Mouse (Mus musculus) testis, postnatal 10 days (tissue): Measurements from ENCODE around the gene Gm28042.

Experiments used
- DNase-seq: peaks from one replicate; pipeline ENCODE4 v3.0.0; 2021; ENCODE audit warnings: low spot score

Gene Gm28042

DNA sequence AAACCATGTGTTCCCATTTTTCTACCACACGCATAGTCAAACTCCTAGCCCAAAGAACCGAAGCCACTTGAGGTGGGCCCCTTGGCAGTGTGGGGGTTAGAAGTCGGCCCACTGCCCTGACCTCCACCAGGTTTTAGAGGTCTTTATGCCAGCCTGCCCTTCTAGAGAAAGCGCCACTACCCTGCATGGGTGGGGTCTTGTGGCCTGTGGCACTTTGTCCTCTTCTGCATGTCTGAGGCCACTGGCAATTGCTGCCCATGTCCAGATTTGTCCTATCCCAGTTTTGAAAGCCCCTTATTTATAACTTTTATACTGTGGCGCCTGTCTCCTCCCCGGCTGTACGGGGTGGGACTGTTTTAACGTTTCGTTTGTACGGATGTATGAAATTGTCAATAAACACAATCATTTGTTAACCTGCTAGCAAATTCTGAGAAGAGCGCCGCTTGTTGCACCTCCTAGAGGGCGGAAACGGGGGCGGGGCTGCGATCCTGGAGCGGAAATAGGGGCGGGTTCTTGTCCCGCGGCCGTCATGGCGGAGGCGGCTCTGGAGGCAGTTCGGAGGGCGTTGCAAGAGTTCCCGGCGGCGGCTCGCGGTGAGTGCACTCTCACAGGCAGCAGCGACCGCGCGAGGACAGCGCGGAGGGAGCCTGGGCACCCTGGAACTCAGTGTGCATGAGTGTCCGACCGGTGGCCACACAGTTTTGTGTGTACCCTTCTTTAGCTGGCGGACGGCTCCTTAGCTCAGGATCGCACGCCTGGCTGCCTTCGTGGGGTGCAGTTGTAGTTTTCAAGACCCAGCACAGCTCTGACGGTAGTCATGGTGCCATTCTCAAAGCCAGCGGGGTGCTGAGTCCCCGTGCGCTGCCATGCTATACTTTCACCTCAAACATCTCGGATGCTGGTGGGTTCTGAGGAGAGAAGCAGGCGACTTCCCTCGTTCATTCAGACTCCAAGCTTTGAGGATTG is at the start of gene Gm28042, which contains the start of gene Jmjd7:
Gene Gm28042 (plus strand): TSS at position 510 of the 966 bp plus-strand sequence.
Gene Jmjd7 (plus strand): TSS at position 500 of the 966 bp plus-strand sequence.
- DNase-seq, result peak; percentile 98

DNA sequence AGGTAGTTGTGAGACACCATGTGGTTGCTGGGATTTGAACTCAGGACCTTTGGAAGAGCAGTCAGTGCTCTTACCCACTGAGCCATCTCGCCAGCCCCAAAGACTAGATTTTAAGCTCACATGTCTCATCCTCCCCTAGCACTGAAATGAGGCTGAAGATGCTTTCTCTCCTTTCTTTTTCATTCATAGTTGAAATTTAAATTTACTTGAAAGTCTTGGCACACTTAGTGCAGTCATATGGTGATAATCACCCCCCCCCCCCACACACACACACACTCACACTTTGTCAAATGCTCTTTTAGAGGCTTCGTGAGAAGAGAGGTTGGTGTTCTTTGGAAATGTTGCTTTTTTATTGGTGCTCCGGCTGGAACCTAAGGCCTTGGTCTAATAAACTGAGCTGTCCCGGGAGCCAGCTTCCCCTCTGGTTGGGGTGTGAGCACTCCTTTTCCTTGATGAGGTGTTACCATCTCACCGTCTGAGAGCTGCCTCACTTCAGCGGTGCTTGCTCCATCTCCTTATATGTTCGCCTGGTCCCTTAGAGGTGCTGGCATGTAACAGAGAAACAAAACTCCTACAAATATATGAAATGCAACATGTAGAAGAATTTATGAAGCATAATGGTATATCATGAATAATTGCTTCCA is 46.8 kb upstream of the Gm28042 start:
- no peak for DNase-seq

DNA sequence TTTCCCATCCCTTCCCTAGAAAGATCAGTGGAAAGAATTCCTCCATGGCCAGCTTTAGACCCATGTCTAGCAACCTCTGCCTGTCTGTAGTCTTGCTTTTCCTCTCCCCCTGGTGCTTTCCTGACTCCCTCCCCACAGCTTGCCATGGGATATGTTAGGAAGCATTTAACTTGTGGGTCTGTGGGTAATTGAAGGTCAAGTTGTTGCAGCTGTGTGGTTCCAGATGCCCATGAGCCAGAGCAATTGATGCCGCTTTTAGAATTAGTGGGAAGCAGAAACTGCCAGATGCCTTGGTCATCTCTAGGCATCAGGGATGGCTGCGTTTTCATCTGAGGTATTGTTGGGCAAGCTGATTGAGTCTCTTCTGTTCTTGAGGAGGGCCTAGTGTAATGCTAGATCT is 45.7 kb upstream of the Gm28042 start:
- DNase-seq, result no peak

DNA sequence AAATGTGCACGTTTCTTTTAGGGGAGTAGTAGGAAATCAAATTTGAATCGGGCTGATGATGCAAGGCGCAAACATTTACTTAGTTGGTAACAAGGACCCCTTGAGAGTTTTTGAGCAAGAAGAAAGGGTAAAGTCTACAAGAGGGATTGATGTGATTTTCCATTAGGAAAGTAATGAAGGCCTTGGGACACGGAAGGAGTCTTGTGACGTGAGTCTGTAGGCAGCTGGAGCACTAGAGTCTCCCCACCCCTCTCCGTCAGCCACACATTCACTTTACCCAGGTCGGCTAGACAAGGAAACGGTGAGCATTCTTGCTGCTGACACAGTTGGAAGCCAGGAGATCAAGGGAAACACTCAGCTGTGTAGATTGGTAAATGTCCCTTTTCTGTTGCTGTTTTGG is 41.4 kb upstream of the Gm28042 start:
- DNase-seq, result no peak

DNA sequence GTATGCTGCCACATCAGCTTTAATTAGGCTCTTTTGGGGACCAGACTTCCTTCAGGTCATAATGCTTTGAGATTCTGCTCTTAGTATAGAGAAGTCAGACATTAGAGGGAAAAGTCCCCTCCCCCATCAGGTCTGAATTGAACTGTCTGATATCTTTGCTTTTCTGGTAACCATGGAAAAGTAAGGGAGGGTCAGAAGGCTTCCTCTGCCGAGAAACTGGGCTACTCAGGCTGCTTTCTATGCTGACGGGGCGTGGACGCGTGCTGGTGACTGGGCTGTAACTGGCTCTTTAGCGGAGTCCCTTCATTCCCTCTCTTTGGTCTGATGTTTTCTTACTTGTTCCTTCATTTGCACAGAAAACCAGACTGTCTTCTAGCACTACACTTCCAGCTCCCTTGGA is 40.9 kb upstream of the Gm28042 start:
- no peak for DNase-seq

DNA sequence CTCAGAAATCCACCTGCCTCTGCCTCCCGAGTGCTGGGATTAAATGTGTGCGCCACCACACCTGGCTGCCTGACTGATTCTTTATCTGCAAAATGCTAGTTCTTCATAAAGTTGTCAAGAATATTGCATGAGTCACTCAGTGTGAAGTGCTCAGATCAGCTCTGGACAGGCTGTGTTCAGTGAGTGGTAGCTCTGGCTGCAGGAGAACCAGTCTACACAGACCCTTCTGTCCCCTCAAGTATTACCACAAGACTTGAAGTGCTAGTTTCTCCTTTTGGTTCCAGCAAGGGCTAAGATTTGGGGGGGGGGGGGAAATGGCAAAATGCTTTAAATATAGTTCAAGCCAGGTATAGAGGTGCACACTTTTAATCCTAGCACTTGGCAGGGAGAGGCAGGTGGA is 39.9 kb upstream of the Gm28042 start:
- DNase-seq, result no peak

DNA sequence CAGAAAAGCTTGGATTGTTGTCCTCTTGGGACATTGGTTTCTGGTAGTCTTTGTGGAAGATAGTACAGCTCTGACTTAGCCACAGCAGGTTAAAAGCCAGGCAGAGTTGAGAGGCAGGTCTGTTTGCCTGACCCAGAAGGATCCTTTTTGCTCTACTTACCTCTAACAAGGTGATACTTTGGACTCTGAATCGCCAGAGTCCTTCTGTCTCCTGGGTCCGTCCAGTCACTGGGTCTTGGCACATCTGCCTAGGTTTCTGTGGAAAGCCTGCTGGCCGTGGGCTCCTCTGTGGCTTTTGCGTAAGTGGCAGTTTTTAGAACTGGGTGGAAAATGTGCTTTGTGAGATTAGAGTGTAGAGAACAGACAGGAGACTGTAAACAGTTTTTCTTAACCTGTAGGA is 38.3 kb upstream of the Gm28042 start:
- DNase-seq, result no peak

DNA sequence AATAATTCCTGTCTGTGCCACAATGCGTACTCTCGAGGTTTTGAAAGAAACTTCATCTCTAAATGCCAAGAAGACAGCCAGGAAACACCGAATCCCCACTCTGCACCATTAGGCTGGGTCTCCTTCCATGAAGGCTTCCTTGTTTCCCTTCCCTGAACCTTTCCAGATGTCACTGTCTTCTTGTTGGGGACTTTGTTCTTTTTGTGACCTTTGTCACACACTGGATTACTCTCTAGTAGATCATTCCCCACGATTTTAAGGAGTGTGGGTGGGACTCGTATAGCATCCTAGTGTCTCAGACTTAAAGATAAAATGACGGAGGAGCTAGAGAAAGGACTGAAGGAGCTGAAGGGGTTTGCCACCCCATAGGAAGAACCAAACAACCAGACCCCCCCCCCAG is 36.4 kb upstream of the Gm28042 start:
- no peak for DNase-seq

DNA sequence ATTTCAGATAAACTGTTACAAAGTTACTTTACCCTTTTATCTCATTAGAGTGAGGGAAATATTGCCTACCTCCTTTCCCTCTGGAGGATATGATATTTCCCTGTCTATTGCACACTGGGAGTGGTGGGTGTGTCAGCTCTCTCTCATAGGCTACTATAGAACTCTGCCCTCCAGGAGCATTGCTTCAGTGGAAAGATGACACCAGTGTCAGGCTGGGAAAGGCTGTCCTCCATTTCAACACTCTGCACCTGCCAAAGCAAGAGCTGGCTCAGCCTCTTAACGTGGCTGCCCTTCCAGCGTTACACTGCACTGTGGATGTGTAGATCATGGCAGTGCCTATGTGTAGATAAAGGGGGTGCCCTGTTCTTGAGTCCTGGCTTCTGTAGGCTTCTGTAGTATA is 34.9 kb upstream of the Gm28042 start:
- no peak for DNase-seq

DNA sequence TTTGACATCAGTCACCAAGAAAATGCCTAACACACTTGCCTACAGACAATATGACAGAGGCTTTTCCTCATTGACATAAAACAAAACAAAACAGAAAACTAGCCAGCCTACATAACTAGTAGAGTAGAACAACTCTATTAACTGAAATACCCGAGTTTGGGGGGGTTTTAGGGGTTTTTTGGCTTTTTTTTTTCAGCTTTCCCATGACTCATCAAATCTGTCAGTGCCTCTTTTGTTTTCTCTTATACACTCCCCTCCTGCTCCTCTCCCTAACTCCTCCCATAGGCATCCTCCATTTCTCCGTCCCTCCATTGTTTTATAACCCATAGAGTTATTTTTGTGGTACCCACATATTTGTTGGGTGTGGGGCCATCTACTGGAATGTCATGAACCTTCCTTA is 33.8 kb upstream of the Gm28042 start:
- DNase-seq, result no peak

DNA sequence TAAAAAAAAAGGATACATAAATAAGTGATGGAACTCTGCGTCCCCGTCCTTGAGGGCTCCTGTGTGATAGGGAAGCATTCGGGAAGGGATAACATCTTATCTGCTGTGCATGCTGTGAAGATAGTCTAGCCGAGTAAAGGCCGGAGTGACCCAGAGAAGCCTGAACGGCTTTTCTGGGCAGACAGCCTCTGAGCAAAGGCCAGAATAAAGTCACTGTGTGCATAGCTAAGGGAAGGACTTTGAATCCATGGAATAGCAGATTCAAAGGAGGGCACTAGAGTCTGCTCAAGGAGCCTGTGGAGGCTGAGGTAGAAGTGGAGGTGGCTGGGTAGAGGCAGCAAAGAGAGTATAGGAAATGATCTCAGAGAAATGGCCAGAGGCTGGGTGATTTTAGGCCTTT is 32.5 kb upstream of the Gm28042 start:
- DNase-seq, result no peak

DNA sequence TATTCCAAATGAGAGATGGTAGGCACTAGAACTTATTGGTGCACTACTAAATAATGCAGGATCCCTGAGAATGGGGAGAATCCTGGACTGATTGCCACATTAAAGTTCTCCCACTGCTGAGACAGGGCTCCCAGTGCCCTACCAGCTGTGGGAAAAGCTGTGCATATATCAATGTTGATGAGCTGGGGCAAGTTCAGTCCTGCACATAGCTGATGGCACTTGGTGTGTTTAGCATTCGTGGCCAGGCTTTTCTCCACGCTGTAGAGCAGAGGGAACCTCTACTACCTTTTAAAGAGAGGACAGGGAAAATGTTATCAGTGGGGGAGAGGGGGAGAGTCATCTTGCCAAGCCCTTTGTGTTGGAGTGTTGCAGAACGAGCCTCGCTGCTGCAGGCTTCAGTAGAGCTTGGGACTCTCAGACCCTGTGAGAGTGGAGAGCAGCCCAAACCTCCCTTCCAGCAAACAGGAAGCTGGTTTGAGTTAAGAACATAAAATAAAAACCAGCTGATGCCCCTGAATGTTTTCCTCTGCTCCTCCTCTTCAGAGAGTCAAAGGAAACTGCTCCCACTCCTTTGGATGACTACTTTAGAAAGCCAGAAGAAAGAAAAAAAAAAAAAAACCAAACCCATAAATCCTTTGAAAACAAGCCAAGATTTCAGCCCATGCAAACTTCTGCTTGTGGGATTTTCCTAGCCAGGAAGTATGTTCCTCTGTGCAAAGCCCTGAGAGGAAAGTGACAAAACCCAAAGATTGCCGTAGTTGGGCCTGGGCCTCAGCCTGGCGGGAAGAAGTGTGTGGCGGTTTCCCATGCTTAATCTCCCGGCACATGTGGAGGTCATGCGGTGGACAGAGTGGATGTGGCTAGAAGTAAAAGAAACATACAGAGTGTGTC is 31.7 kb upstream of the Gm28042 start:
- DNase-seq, result no peak

DNA sequence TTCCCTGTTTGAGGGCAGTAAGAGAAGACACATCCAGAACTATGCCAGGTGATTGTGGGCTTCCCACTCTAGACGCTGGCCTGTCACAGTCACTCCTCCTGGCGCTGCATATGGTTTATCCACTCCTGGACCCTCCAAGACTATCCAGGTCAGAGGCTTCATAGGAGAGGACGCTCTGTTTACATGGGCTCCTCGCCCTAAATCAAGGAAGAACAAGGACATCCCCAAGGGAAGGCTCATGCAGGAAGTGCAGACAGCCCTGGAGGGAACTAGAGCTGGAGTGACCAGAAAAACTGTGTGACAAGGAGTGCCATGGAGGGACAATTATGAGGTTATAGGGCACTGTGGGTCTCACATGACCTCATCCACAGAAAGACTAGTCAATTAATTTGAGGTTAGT is 29.9 kb upstream of the Gm28042 start:
- no peak for DNase-seq

DNA sequence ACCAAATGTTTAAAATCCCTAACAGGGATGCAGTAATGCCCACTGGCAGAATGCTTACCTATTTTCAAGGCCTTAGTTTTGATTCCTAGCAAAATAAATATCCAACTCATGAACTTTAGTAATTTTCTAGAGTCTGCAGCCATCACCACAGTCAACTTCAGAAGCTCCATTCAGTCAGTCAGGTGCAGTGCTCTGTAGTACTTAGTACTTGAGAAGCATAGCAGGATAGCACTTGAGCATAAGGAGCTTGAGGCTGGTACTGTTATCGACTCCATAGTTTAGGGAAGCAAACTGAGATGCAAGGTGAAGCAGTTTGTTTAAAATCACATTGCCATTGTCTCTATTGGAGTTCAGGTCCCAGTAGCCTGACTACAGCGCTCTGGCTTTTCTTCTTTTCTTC is 27.6 kb upstream of the Gm28042 start:
- no peak for DNase-seq

DNA sequence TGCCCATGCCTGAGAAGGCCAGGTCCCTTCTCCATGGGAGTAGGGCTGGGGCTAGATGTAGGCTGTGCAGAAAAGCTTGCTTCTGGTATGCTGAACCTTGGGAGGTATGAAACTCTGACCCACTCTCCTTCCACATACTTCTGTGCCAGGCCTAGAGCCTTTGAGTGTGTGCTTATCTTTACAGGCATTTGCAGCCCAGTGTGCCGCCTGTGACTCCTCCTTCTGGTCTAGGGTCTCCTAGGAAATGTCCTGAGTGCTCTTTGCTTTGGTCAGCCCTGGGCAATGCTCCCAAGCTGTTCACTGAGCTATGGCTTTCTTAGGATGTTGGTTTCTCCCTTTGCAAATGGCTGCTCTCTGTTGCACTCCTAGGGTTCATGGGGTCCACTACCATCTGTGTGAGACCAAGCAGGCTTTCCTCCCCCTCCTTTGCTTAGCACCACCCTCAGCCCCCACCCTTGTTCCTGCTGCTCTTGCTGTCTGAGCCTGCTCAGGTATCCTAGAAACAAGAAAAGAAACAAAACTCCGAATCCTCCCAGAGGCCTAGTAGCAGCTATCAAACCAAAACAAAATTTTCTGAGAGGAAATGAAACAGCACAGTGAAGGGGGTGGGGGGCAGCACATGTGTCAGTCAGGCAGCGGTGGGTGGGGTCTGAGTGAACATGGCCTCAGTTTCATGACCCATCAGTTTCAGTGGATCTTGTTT is 26.3 kb upstream of the Gm28042 start:
- DNase-seq, result no peak

DNA sequence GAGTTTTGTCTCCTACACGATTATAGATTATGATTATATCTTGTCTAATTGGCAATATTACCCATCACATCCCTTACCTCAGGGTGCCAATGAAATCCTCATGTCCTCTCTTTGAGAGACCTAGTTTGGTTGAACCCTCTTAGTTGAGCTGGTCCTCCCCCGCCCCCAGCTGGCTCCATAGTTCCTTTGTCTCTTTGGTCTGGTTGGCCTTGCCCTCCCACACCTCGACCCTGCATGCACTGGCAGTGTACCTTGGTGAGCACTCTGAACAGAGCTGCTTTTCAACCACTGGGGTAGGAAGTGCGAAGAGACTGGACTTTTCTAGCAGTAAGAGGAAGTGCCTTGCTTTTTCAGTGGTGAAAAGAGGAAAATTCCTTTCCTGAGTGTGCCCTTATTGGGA is 25.3 kb upstream of the Gm28042 start:
- DNase-seq, result peak; percentile 67

DNA sequence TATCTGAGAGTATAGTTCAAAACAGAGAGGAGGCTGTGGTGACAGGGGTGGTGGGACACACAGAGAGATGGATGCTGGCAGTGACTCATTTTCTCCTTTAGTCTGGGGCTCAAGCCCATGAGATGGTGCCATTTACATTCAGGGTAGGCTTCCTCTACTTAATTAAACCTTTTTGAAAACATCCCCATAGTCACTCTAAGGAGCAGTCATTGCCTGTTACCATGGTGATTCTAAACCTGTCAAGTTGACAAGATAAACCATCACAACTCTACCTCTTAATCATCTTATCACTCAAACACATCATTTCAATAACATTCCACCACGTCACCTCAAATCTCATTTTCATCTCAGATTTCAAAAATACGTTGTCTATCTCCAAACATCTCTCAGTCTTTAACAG is 23.3 kb upstream of the Gm28042 start:
- no peak for DNase-seq

DNA sequence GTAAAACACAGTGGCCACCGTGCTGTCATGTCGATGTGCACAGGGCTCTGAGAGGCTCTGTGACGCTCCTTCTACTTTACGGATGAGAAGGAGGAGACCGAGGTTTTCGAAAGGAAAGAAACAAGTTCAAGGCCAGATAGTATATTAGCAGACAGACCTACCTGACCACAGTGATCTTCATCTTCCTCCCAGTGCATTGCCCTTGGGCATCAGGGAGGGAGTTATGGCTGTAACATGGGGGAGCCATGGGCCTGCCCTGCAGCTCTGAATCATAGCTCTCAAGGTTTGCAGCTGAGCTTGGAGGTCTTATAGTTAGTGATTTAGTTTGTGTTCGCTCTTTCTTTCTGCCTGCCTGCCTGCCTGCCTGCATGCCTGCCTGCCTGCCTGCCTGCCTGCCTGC is 20.6 kb upstream of the Gm28042 start:
- no peak for DNase-seq

DNA sequence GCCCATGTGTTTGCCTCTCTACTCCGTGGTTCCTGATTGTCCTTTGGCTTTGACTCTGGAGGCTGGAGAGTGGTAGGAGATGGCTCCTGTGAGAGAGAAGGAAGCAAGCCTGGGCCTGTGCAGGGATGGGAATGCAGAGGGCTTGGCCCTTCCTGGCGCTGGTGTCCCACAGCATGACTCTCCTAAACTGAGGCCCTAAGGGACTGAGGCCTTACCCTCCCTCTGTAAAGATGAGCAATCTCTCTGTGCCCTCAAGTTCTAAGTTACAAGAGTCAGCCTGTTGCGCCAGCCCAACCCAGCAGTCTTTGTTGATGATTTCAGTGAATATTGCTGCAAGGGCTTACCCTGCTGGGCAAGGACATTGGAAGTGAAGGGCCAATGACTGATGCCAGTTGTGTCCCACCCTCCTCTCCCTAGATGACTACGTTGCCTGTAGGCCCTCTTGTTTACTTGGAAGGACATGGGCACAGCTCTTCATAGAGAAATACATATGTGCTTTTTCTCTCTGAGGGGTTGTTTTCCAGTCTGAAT is 19.5 kb upstream of the Gm28042 start:
- DNase-seq, result no peak

DNA sequence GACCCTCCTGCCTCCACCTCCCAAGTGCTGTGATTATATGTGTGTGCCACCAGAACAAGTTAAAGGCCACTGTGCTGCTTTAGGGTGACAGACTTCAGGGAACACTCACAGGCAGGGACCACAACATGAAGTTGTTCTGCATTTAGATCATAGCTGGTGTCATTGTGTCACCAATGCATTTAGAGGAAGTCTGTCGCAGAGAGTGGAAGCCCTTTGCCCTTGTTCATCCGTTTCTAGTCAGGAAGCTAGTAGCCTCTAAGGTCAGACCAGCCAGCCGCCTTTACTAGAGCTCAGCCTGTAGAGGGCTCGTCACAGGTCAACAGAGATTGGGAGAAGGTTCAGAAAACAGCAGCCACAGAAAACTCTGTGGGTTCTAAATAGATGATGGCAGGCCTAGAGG is 18.6 kb upstream of the Gm28042 start:
- no peak for DNase-seq

DNA sequence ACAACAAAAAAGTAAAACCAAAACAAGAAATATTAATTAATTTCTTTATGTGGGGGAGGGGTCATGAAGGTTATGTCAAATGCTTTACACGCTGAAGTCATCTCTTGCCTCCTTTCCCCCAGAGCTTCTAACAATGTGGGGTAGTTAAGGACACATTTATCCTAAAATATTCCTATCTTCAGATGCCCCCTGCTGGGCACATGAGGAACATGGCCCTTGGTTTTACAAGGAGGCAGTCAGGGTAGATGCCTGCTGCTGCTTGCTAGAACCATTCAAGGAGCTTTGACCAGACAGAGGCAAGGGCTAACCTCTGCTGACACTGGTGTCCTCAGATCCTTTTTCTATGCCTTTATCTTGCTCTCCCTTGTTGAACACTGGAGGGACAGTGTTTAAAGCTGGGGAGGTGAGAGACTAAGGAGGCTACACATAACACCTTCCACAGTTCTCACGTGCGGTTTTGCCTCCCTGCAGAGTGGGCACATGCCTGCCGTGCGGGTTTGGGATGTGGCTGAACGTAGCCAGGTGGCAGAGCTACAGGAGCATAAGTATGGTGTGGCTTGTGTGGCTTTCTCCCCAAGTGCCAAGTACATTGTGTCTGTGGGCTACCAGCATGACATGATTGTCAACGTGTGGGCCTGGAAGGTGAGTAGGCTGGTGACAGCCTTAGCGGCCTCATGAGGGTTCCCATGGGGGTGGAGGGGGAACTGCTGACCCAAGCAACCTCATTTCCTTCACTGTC is 15.7 kb upstream of the Gm28042 start:
- peak; percentile 73 for DNase-seq
